Mouse (Mus musculus) yolk sac, embryonic 10.5 days (tissue): ENCODE data around the gene Bcas3.

Experiments
- DNase-seq: peaks from one replicate; pipeline ENCODE4 v3.0.0-alpha.2; 2017; ENCODE audit warnings: low spot score

The Bcas3 gene

GRCm38 (mm10) chr11:85830901-85831341 lies 478.0 kb downstream of the Bcas3 start:
- DNase-seq: no peak

DNA sequence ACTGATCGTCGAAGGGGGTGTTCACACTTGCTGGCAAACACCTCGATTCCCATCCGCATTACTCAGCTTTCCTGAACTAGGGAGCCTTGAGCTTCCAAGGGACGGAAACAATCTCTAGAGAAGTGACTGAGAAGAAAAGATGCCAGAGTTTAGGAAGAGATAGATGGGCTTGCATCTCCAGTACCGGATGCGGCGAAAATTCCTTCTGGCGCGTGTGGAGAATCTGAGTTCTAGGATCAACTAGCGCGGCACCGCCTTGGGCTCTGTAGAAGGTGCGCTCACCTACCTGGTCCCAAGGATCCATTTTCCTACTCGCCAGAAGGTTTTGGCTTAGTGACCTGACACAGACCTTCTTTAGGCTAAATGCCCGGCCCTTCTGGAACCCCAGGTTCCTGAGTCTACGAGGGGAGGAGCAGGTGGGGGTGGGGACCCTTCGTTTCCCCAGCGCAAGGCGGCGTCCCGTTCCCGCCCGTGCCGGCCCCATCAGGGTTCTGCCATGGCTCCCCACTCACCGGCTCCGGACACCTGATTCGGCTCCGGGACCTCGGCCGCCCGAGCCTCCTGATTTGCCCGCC lies 478.8 kb downstream of the Bcas3 start:
- no peak for DNase-seq

DNA sequence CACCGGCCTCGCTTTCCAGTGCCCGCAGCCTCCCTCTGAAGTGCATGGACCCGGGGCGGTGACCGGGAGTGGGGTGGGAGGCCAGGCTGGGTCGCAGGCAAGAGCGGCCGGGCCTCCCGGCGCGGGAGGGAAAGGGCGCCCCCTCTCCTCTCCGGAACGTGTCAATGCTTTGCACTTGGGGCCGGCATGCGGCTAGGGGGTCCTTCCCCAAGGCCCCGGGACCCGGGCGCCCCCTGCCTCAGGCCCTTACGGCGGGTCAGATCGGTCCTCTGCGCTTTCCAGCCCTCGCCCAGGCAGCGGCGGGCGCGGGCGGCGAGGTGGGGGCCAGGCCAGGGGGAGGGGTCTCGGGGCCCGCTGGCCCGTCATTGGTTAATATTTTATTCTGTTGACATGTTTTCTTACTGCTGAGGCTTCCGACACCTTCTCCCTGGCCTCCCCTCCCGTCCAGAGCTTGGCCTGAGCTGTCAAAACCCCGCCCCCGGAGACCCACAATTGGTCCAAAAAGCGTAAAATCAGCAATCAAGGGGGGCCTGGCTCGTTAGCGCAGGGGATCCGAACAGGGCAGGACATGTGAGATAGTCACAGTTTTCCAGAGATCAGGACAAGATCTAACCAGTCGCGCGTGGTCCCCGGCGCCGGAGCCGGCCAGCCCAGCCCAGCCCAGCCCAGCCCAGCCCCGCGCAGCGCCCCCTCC lies 479.4 kb downstream of the Bcas3 start, which contains the start of gene Tbx2:
Gene Tbx2, plus strand, starts transcription at position 321 of the 694 bp plus-strand sequence.
- DNase-seq: peak; percentile 96

DNA sequence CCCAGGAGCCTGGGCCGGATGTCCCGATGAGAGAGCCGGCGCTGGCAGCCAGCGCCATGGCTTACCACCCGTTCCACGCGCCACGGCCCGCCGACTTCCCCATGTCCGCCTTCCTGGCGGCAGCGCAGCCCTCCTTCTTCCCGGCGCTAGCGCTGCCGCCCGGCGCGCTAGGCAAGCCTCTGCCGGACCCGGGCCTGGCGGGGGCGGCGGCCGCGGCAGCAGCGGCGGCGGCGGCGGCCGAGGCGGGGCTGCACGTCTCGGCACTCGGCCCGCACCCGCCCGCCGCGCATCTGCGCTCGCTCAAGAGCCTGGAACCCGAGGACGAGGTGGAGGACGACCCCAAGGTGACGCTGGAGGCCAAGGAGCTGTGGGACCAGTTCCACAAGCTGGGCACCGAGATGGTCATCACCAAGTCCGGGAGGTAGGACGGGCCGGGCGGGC lies 480.1 kb downstream of the Bcas3 start:
- DNase-seq: no peak

GRCm38 (mm10) chr11:85833761-85834385 lies 480.9 kb downstream of the Bcas3 start:
- DNase-seq: no peak

GRCm38 (mm10) chr11:85834386-85834931 lies 481.5 kb downstream of the Bcas3 start:
- no peak for DNase-seq

- no peak for DNase-seq
These were observed 482.2 kb downstream of the Bcas3 start for GRCm38 (mm10) chr11:85835001-85835752.

GRCm38 (mm10) chr11:85835753-85836522 lies 483.0 kb downstream of the Bcas3 start:
- DNase-seq: no peak

GRCm38 (mm10) chr11:85836523-85837290 lies 483.7 kb downstream of the Bcas3 start:
- no peak for DNase-seq

GRCm38 (mm10) chr11:85837291-85837647 lies 484.3 kb downstream of the Bcas3 start:
- DNase-seq: no peak

GRCm38 (mm10) chr11:85837648-85838423 lies 484.9 kb downstream of the Bcas3 start:
- DNase-seq: no peak

DNA sequence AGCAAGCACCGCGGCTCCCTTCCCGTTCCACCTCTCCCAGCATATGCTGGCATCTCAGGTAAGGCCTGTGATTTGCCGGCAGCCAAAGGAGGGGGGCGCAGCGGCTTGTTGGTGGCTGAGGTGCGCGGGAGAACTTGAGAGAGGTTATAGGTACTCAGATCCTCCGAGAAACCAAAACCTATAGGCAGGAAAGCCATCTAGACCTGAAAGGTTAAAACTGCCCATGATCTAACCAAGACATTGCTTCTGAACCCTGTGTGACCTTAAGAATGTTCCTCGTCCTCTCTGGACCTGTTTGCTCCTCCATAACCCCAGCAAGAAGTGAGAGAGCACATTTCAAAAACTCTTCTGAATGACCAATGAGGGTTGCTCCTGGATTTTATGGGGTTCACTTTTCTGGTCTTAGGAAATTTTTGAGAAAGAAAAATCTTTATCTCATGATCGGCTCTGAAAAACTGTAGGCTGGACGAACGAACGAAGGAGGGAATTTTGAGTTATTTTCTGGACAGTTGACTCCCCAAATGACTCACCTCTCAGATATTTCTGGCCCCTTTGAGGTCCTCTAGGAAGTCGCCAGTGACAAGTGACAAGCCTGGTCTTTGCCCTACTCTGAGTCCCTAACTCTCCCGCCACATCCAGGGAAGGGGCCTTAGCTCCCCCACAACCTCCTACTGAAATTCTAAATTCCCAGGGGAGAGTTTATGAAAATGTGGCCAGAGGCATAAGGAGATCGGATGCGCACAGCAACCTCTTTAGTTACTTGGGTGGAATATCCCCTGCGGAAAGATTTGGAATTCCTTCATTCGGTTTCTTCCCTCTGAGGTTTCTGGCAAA lies 485.7 kb downstream of the Bcas3 start:
- DNase-seq: no peak

- no peak for DNase-seq
These were observed 486.5 kb downstream of the Bcas3 start for GRCm38 (mm10) chr11:85839258-85840030.

GRCm38 (mm10) chr11:85840031-85840802 lies 487.2 kb downstream of the Bcas3 start:
- no peak for DNase-seq

DNA sequence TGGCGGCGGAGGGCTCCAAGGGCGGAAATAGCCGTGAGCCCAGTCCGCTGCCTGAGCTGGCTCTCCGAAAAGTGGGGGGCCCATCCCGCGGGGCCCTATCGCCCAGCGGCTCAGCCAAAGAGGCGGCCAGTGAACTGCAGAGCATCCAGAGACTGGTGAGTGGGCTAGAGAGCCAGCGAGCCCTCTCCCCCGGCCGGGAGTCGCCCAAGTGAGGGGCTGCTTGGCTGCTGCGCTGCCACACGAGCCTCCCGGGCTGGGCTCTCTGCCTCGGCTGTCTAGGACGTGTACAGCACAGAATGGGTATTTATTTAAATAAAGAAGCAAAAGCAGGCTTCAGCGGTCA lies 487.8 kb downstream of the Bcas3 start:
- no peak for DNase-seq

DNA sequence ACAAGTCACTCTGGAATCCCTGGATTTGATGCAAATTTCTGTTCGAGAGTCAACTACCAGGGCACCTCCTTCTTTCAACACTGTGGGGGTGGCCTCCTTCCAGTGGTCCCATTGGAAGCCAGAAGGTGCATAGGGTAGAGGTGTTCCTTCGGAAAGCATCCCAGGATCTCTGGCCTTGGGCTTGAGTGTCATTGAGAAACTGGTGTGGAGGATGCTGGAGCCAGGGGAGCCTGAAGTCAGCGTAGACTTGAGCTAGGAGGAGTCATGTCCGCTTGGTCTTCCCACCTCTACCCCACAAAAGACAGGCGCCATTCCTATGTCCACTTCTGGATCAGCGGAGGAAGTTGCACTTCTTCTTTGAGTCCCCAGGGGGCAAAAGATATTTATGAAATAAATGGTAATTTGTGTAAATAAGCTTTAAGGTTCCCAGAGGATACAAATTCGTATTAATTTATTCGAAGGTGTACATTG lies 488.3 kb downstream of the Bcas3 start:
- peak; percentile 17 for DNase-seq

DNA sequence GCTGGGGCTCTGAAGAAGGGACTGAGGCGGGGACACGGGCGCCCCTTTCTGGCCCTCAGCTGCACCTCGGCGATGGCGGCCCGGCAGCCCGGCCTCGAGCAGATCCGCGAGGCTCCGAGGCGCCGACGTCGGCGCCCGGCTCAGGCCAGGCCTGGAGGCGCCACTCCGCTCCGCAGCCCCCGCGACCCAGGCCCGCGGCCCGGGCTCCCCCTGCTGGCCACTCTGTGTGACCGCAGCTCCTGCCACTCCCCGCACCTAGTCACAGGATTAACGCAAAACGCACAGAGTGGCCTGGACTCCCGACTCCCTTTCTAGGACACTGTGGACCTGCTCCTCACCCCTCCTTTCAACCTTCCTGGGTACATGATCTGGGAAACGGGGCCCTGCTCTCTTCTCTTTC lies 489.0 kb downstream of the Bcas3 start:
- peak; percentile 73 for DNase-seq
